Mouse (Mus musculus) heart, adult 8-10 months (tissue): Measurements from ENCODE around the gene Aars. TPM values are rescaled to one million over a fixed set of nuclear protein-coding genes. Genes with fewer than 3 reads are reported as not detected.

ENCODE experiments used
- DNase-seq: peaks from one replicate; pipeline ENCODE4 v3.0.0; 2022; ENCODE audit warnings: low spot score
- microRNA-seq: library from miRNA; unstranded; fragments of <30 nt; microRNA quantifications from one replicate; pipeline ENCODE4 v1.2.0, GENCODE M21; 2022
- total RNA-seq, 4 experiments: library from RNA; stranded (reverse); gene quantifications; 2 replicates each; pipeline ENCODE4 v1.2.4; 2022

Gene Aars
- total RNA-seq, 4 experiments from 2014 or later = 32.2 to 33.5 (median 33.0) TPM

DNA sequence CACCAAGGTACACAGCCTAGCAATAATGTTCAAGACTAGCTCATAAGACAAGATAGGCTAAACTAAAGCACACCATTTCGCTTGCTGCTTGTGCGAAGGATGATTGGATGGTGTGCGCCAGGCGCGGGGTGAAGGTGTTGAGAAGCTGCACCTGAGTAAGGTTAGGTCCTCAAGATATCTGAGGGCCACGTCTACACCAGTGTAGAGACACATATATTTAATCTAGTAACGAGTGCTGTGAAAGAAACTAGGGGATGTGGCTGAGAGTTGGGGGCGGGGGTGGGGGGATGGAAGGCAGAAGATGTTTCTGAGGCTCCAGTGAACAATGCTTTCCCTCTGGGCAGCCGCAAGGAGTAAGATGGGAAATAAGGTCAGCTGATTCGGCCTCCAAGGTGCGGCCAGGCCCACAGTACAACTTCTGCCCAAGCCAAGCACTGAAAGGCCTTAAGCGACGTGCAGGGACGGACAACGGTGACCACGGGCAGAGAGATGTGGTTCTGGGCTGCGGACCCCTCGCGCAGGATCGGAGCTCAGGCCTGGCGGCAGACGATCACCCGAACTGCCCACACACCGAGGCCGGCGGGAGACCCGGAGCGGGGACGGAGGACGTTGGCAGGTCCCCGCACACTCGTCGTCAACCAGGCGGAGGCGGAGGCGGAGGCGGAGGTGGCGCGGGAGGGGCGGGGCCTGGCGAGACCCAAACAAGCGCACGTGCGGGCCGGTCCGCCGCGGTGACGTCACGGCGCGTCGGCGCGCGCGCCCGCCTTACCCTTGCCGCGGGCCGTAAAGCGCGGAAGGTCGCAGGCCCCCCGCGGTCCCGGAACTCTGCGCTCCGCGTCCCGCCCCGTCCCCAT is 61.1 kb downstream of the Aars start, which contains the start of gene Pdpr:
TSS of gene Pdpr (plus strand) at position 766 of the 854 bp plus-strand sequence.
- peak; percentile 88 for DNase-seq

DNA sequence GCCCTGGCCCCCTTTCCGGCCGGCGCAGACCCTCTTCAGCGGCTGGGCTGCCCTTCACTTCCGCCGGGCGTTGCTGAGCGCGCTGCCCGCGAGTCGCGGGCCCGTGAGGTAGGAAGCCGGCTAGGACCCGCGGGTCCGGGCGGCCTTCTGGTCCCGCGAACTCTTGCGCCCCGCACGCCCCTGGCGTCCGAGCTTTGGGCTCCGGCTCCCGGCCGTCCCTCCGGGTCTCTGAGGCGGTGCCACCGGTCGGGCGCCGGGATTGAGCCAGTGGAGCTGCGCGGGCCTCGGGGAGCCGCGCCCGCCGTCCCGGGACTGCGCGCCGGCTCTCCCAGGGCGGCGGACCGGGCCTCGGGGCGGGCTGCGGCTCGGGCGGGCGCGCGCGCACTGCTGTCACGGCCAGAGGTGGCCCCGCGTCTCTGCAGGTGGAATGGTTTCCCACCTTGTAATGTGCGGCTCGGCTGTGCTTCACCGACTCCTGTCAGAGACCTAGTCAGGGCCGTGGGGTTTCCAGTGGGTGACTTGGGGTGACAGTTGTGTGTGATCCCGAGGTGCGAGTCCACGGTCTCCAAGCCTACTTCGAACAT is 61.9 kb downstream of the Aars start:
- peak; percentile 16 for DNase-seq

Small RNAs within 50 kb of the gene (microRNA-seq; reads per million reads assigned to microRNA genes)
- gene Gm24103 = not detected
- gene Mir3473d = not detected

Other genes with a start within 250 kb of the Aars start
- 1 to 10 TPM; 4.3 to 8.3 (median 5.9) TPM for gene Il34, start 227.2 kb upstream of the Aars start, total RNA-seq
- 10 to 100 TPM; 63.3 to 69.4 (median 65.2) TPM for gene Cog4, start 186.5 kb upstream of the Aars start, total RNA-seq
- 10 to 100 TPM; 33.5 to 38.7 (median 36.1) TPM for gene Sf3b3, start 186.4 kb upstream of the Aars start, total RNA-seq
- gene Fuk, start 130.7 kb upstream of the Aars start, total RNA-seq = 1 to 10 TPM; 4.5 to 5.4 (median 4.6) TPM
- 10 to 100 TPM; 21.3 to 25.4 (median 24.1) TPM for gene St3gal2, start 113.2 kb upstream of the Aars start, total RNA-seq
- 10 to 100 TPM; 30.7 to 37.3 (median 35.3) TPM for gene Ddx19a, start 35.3 kb upstream of the Aars start, total RNA-seq
- 10 to 100 TPM in 3 of 4 experiments, 1 to 10 TPM in 1; 9.8 to 11.9 (median 10.9) TPM for gene Ddx19b, start 1.4 kb upstream of the Aars start, total RNA-seq
- not detected for gene Exosc6, start 23.2 kb downstream of the Aars start, total RNA-seq
- 1 to 10 TPM in 3 of 4 experiments, under 1 TPM in 1; 0.98 to 2.3 (median 1.3) TPM for gene Clec18a, start 59.3 kb downstream of the Aars start, total RNA-seq
- gene Pdpr, start 61.5 kb downstream of the Aars start, total RNA-seq = 100 to 1,000 TPM; 109 to 143 (median 124) TPM
- 100 to 1,000 TPM in 1 of 4 experiments, 10 to 100 TPM in 3; 87.4 to 103 (median 96.6) TPM for gene Glg1, start 226.1 kb downstream of the Aars start, total RNA-seq